Mouse (Mus musculus) hindbrain, postnatal 0 days (tissue): Measurements from ENCODE around the gene Ncbp3. TPM values are rescaled to one million over a fixed set of nuclear protein-coding genes. Genes with fewer than 3 reads are reported as not detected.
A peak's percentile ranks its signal among the peaks of the same experiment; 100 is the strongest.

Source experiments
- ATAC-seq: fragments of 200-750 bp; cut with Nextera tagmentation; 2 replicates; pipeline ENCODE4 v1.8.0; 2017; ENCODE audit warnings: mild to moderate bottlenecking, moderate TSS enrichment, moderate library complexity
- DNase-seq: peaks from one replicate; pipeline ENCODE4 v3.0.0-alpha.2; 2015; ENCODE audit warnings: low spot score
- H3K27ac ChIP-seq: fragments of 300-500 bp; sonication (generic); 2 replicates; pipeline ENCODE4 v1.5.1; 2014; ENCODE audit warnings: mild to moderate bottlenecking
- H3K27me3 ChIP-seq: fragments of 300-500 bp; sonication (generic); 2 replicates; pipeline ENCODE4 v1.6.1; 2014; ENCODE audit warnings: low read length, mixed read lengths; ENCODE audit not compliant: insufficient read depth
- H3K36me3 ChIP-seq: fragments of 300-500 bp; sonication (generic); 2 replicates; pipeline ENCODE4 v1.6.1; 2014; ENCODE audit warnings: low read length, mixed read lengths; ENCODE audit not compliant: insufficient read depth
- H3K4me1 ChIP-seq: fragments of 300-500 bp; sonication (generic); 2 replicates; pipeline ENCODE4 v1.6.1; 2014; ENCODE audit warnings: antibody characterized with exemption, low read length, mixed read lengths; ENCODE audit not compliant: insufficient read depth
- H3K4me2 ChIP-seq: fragments of 300-500 bp; sonication (generic); 2 replicates; pipeline ENCODE4 v1.6.1; 2014; ENCODE audit warnings: low read depth, mild to moderate bottlenecking, low read length, moderate library complexity, mixed read lengths
- H3K4me3 ChIP-seq: fragments of 300-500 bp; sonication (generic); 2 replicates; pipeline ENCODE4 v1.5.1; 2014; ENCODE audit warnings: low read length
- H3K9ac ChIP-seq: fragments of 300-500 bp; sonication (generic); replicated peaks from 2 replicates; pipeline ENCODE4 v1.6.1; 2014; ENCODE audit warnings: mild to moderate bottlenecking, low read length, moderate library complexity, mixed read lengths
- H3K9me3 ChIP-seq: fragments of 300-500 bp; sonication (generic); 2 replicates; pipeline ENCODE4 v1.6.1; 2016; ENCODE audit warnings: low read length, mixed read lengths
- CTCF ChIP-seq: IDR thresholded peaks from 2 replicates; pipeline ENCODE4 v1.5.1; 2016; ENCODE audit warnings: antibody characterized with exemption, control low read depth, low read depth
- WGBS: fragments of 180-500 bp; shearing (Covaris S2); extraction: QIAGEN DNeasy Blood & Tissue Kit; methylation state at CpG from one replicate; pipeline ENCODE4 v1.1.7; 2014; 5-methylcytosine and 5-hydroxymethylcytosine counted together
- polyA plus RNA-seq: library from polyadenylated mRNA; unstranded; fragments of >200 nt; fragmentation: Nextera tagmentation; extraction: Ambion mirVana; gene quantifications from 2 replicates; pipeline ENCODE4 v1.2.1, GENCODE M21; 2015
- total RNA-seq: library from RNA; depleted of rRNA; stranded (reverse); fragments of >200 nt; gene quantifications from 2 replicates; pipeline ENCODE4 v1.2.3, GENCODE M21; 2014

The Ncbp3 gene
- total and polyA plus RNA-seq, 2 experiments from 2014 or later, result 6.9 to 7.3 TPM

GRCm38 (mm10) chr11:73044229-73044755, 3.3 kb upstream of the Ncbp3 start:
- ATAC-seq (no peak), DNase-seq (no peak)
- no peaks in the 10 kb centered on the region for H3K9me3 ChIP-seq
- H3K4me3 ChIP-seq, result no peak overlapping the region
- no peak overlapping the region for H3K9ac ChIP-seq
- no peak overlapping the region for H3K4me2 ChIP-seq
- 58% methylated on average over 6 of the region's 6 CpGs for WGBS
- no peak for TF ChIP-seq CTCF
- peaks cover 11% of the 10 kb centered on the region; the same call in 1 of the 2 replicates for H3K36me3 ChIP-seq
- no peak overlapping the region for H3K27ac ChIP-seq
- 0 out of 2 replicates have a peak, but pooled peaks cover 5% of the 10 kb centered on the region for H3K4me1 ChIP-seq
- no peaks in the 10 kb centered on the region for H3K27me3 ChIP-seq

GRCm38 (mm10) chr11:73044789-73045188, 2.8 kb upstream of the Ncbp3 start:
- H3K4me2 ChIP-seq, result no peak overlapping the region
- no peak for ATAC-seq
- 74% methylated on average over 4 of the region's 4 CpGs for WGBS
- H3K36me3 ChIP-seq, result peaks cover 11% of the 10 kb centered on the region; the same call in 1 of the 2 replicates
- H3K27ac ChIP-seq, result no peak overlapping the region
- no peaks in the 10 kb centered on the region for H3K9me3 ChIP-seq
- H3K9ac ChIP-seq, result no peak overlapping the region
- H3K4me3 ChIP-seq, result no peak overlapping the region
- no peaks in the 10 kb centered on the region for H3K27me3 ChIP-seq
- DNase-seq, result no peak
- 0 out of 2 replicates have a peak, but pooled peaks have one; percentile 13 for TF ChIP-seq CTCF
- H3K4me1 ChIP-seq, result 0 out of 2 replicates have a peak, but pooled peaks cover 5% of the 10 kb centered on the region

GRCm38 (mm10) chr11:73048030-73048876, 670 bp downstream of the Ncbp3 start:
- H3K27me3 ChIP-seq, result no peaks in the 10 kb centered on the region
- H3K9me3 ChIP-seq, result no peaks in the 10 kb centered on the region
- DNase-seq (no peak), ATAC-seq (peak; percentile 70)
- H3K4me1 ChIP-seq, result 0 out of 2 replicates have a peak, but pooled peaks cover 5% of the 10 kb centered on the region
- peaks cover 19% of the 10 kb centered on the region; the same call in 1 of the 2 replicates for H3K36me3 ChIP-seq
- 2% methylated on average over 55 of the region's 55 CpGs for WGBS
- peak overlapping the region; percentile 87 for H3K27ac ChIP-seq
- no peak for TF ChIP-seq CTCF
- H3K4me2 ChIP-seq, result peak overlapping the region; percentile 64
- H3K9ac ChIP-seq, result peak overlapping the region; percentile 87
- H3K4me3 ChIP-seq, result peak overlapping the region; percentile 82

GRCm38 (mm10) chr11:73049335-73049734, 1.8 kb downstream of the Ncbp3 start:
- TF ChIP-seq CTCF, result peak; percentile 89
- 1% methylated on average over 4 of the region's 4 CpGs for WGBS
- H3K4me3 ChIP-seq, result 0 out of 2 replicates have a peak overlapping the region, but pooled peaks have one; percentile 82
- peak overlapping the region; percentile 64 for H3K4me2 ChIP-seq
- H3K4me1 ChIP-seq, result 0 out of 2 replicates have a peak, but pooled peaks cover 5% of the 10 kb centered on the region
- H3K9ac ChIP-seq, result no peak overlapping the region
- DNase-seq, result peak; percentile 90
- H3K27ac ChIP-seq, result no peak overlapping the region
- no peaks in the 10 kb centered on the region for H3K9me3 ChIP-seq
- no peak for ATAC-seq
- H3K36me3 ChIP-seq, result peaks cover 29% of the 10 kb centered on the region; the same call in 1 of the 2 replicates
- H3K27me3 ChIP-seq, result no peaks in the 10 kb centered on the region

GRCm38 (mm10) chr11:73052795-73053194, 5.2 kb downstream of the Ncbp3 start:
- 84% methylated on average over 1 of the region's 1 CpGs for WGBS
- DNase-seq, result no peak

GRCm38 (mm10) chr11:73057701-73058100, 10.1 kb downstream of the Ncbp3 start:
- TF ChIP-seq CTCF, result no peak
- no peaks in the 10 kb centered on the region for H3K9me3 ChIP-seq
- no peak overlapping the region for H3K4me3 ChIP-seq
- peaks cover 29% of the 10 kb centered on the region; the same call in 1 of the 2 replicates for H3K36me3 ChIP-seq
- DNase-seq (no peak), ATAC-seq (no peak)
- 89% methylated on average over 5 of the region's 5 CpGs for WGBS
- H3K27ac ChIP-seq, result no peak overlapping the region
- no peak overlapping the region for H3K4me2 ChIP-seq
- H3K4me1 ChIP-seq, result no peaks in the 10 kb centered on the region
- no peaks in the 10 kb centered on the region for H3K27me3 ChIP-seq
- H3K9ac ChIP-seq, result no peak overlapping the region

More at GRCm38 (mm10) chr11:73052795-73053194, 5.2 kb downstream of the Ncbp3 start:
- H3K36me3 ChIP-seq, result peaks cover 43% of the 10 kb centered on the region; the same call in 1 of the 2 replicates
- no peak overlapping the region for H3K27ac ChIP-seq
- no peak for ATAC-seq
- no peak overlapping the region for H3K4me2 ChIP-seq
- TF ChIP-seq CTCF, result no peak
- no peak overlapping the region for H3K4me3 ChIP-seq
- 0 out of 2 replicates have a peak, but pooled peaks cover 5% of the 10 kb centered on the region for H3K4me1 ChIP-seq
- no peak overlapping the region for H3K9ac ChIP-seq
- no peaks in the 10 kb centered on the region for H3K27me3 ChIP-seq
- no peaks in the 10 kb centered on the region for H3K9me3 ChIP-seq
